Mouse (Mus musculus) WW6 (cell line): ENCODE data around the gene Tfpt.
"Not testable (repeated sequence)": the region's sequence is repeated elsewhere in the genome, so short reads cannot be mapped to it uniquely, and the experiment has no call there.

Source experiments
- DNase-seq: peaks from one replicate; pipeline ENCODE4 v3.0.0-alpha.2; 2013; ENCODE audit warnings: low read depth, low spot score

Gene Tfpt

GRCm38 (mm10) chr7:3617242-3617995 lies 12.3 kb downstream of the Tfpt start, which contains the start of gene Ndufa3:
Gene Ndufa3, plus strand, starts transcription at chr7:3617373.
- DNase-seq = peak; percentile 86

- no peak for DNase-seq
Observed at GRCm38 (mm10) chr7:3616389-3617241, 13.1 kb downstream of the Tfpt start.

- DNase-seq = no peak
Observed at GRCm38 (mm10) chr7:3616057-3616388, 13.7 kb downstream of the Tfpt start, which contains the start of gene Oscar. Gene Oscar, minus strand, starts transcription at chr7:3616157.

- DNase-seq = no peak
Observed at GRCm38 (mm10) chr7:3614021-3614420, 15.7 kb downstream of the Tfpt start.

GRCm38 (mm10) chr7:3611006-3611405 lies 18.7 kb downstream of the Tfpt start:
- DNase-seq = no peak

GRCm38 (mm10) chr7:3610437-3610836 lies 19.3 kb downstream of the Tfpt start:
- no peak for DNase-seq

GRCm38 (mm10) chr7:3609082-3609481 lies 20.6 kb downstream of the Tfpt start:
- DNase-seq = no peak

- DNase-seq = no peak
Observed at GRCm38 (mm10) chr7:3608668-3609067, 21.1 kb downstream of the Tfpt start.

GRCm38 (mm10) chr7:3607391-3607790 lies 22.3 kb downstream of the Tfpt start:
- DNase-seq = no peak

- peak; percentile 67 for DNase-seq
Observed at GRCm38 (mm10) chr7:3606798-3607197, 22.9 kb downstream of the Tfpt start.

- peak; percentile 67 for DNase-seq
Observed at GRCm38 (mm10) chr7:3601119-3601518, 28.6 kb downstream of the Tfpt start.

- not testable (repeated sequence) for DNase-seq
Observed at GRCm38 (mm10) chr7:3597755-3598154, 32.0 kb downstream of the Tfpt start.

GRCm38 (mm10) chr7:3595146-3595545 lies 34.6 kb downstream of the Tfpt start:
- DNase-seq = no peak

- no peak for DNase-seq
Observed at GRCm38 (mm10) chr7:3594686-3595085, 35.0 kb downstream of the Tfpt start.

GRCm38 (mm10) chr7:3593855-3594254 lies 35.9 kb downstream of the Tfpt start:
- no peak for DNase-seq

- DNase-seq = no peak
Observed at GRCm38 (mm10) chr7:3591534-3591933, 38.2 kb downstream of the Tfpt start.

GRCm38 (mm10) chr7:3590550-3590949 lies 39.2 kb downstream of the Tfpt start:
- DNase-seq = no peak

GRCm38 (mm10) chr7:3587292-3587691 lies 42.4 kb downstream of the Tfpt start:
- no peak for DNase-seq

GRCm38 (mm10) chr7:3586255-3586654 lies 43.5 kb downstream of the Tfpt start:
- DNase-seq = no peak

- no peak for DNase-seq
Observed at GRCm38 (mm10) chr7:3585763-3586162, 44.0 kb downstream of the Tfpt start.

- no peak for DNase-seq
Observed at GRCm38 (mm10) chr7:3580029-3580428, 49.7 kb downstream of the Tfpt start.

GRCm38 (mm10) chr7:3578952-3579546 lies 50.7 kb downstream of the Tfpt start:
- no peak for DNase-seq
